Mouse (Mus musculus) MEL (cell line): ENCODE measurements around the gene Ehbp1. TPM values are rescaled to one million over a fixed set of nuclear protein-coding genes. Genes with fewer than 3 reads are reported as not detected.

ENCODE experiments used
- DNase-seq: peaks from one replicate; pipeline ENCODE4 v3.0.0; 2011; ENCODE audit warnings: low read depth, low spot score
- H3K27ac ChIP-seq: 2 replicates; pipeline ENCODE4 v1.5.1; 2012; ENCODE audit warnings: low read depth, mild to moderate bottlenecking, control low read depth, low read length, moderate library complexity; ENCODE audit not compliant: control insufficient read depth
- H3K27me3 ChIP-seq, 2 experiments: fragments of 150-350 bp in 1 of 2; sonication (generic) in 1 of 2; 2 replicates each; pipeline ENCODE4 v1.6.1; 2012; ENCODE audit warnings: low read length in 2 of 2, mild to moderate bottlenecking in 2 of 2, improper control_type of control experiment in 1 of 2, moderate library complexity in 1 of 2; ENCODE audit not compliant: insufficient read depth in 2 of 2, control insufficient read depth in 1 of 2
- H3K36me3 ChIP-seq, 2 experiments: 2 replicates each; pipeline ENCODE4 v1.6.1; 2012 to 2014; ENCODE audit warnings: low read length in 2 of 2, improper control_type of control experiment in 1 of 2, inconsistent platforms in 1 of 2, mild to moderate bottlenecking in 1 of 2; ENCODE audit not compliant: insufficient read depth in 2 of 2, control insufficient read depth in 1 of 2
- H3K4me1 ChIP-seq, 2 experiments: fragments of 150-350 bp in 1 of 2; sonication (generic) in 1 of 2; 2 replicates each; pipeline ENCODE4 v1.6.1; 2012; ENCODE audit warnings: low read length in 2 of 2, improper control_type of control experiment in 1 of 2, mild to moderate bottlenecking in 1 of 2; ENCODE audit not compliant: insufficient read depth in 2 of 2, control insufficient read depth in 1 of 2
- H3K4me3 ChIP-seq, 2 experiments: fragments of 150-350 bp in 1 of 2; sonication (generic) in 1 of 2; 2 replicates each; pipeline ENCODE4 v1.5.1; 2012; ENCODE audit warnings: low read depth in 2 of 2, low read length in 2 of 2, mild to moderate bottlenecking in 2 of 2, moderate library complexity in 2 of 2, control low read depth in 1 of 2, improper control_type of control experiment in 1 of 2; ENCODE audit not compliant: control insufficient read depth in 1 of 2, insufficient read depth in 1 of 2
- H3K79me2 ChIP-seq: 2 replicates; pipeline ENCODE4 v1.6.1; 2012; ENCODE audit warnings: mild to moderate bottlenecking, low read length, moderate library complexity; ENCODE audit not compliant: control insufficient read depth, poor library complexity, insufficient read depth
- H3K9ac ChIP-seq: 2 replicates; pipeline ENCODE4 v1.6.1; 2012; ENCODE audit warnings: low read depth, mild to moderate bottlenecking, control low read depth, low read length, moderate library complexity; ENCODE audit not compliant: control insufficient read depth, poor library complexity, severe bottlenecking
- H3K9me3 ChIP-seq: fragments of 150-350 bp; sonication (generic); replicated peaks from 2 replicates; pipeline ENCODE4 v1.6.1; 2012; ENCODE audit warnings: mild to moderate bottlenecking, low read length, improper control_type of control experiment, moderate library complexity; ENCODE audit not compliant: insufficient read depth
- BHLHE40 ChIP-seq: IDR thresholded peaks from 2 replicates; pipeline ENCODE4 v1.6.1; 2012; ENCODE audit warnings: low read depth, mild to moderate bottlenecking, inconsistent platforms, low read length, improper control_type of control experiment, borderline replicate concordance
- CTCF ChIP-seq, 3 experiments: IDR thresholded peaks in 2 of 3; conservative IDR thresholded peaks in 1 of 3; 2 replicates each; pipeline ENCODE4 v1.5.1; 2011 to 2012; ENCODE audit warnings: low read length in 3 of 3, low read depth in 2 of 3, mild to moderate bottlenecking in 2 of 3, improper control_type of control experiment in 1 of 3, inconsistent platforms in 1 of 3, mixed read lengths in 1 of 3, moderate library complexity in 1 of 3; ENCODE audit not compliant: control insufficient read depth in 1 of 3, insufficient read depth in 1 of 3, poor library complexity in 1 of 3, severe bottlenecking in 1 of 3
- EP300 ChIP-seq, 2 experiments: IDR thresholded peaks; 2 replicates each; pipeline ENCODE4 v1.6.1; 2011; ENCODE audit warnings: improper control_type of control experiment in 2 of 2, low read length in 2 of 2, low read depth in 1 of 2, mild to moderate bottlenecking in 1 of 2
- ETS1 ChIP-seq: IDR thresholded peaks from 2 replicates; pipeline ENCODE4 v1.6.1; 2012; ENCODE audit warnings: low read depth, mild to moderate bottlenecking, inconsistent platforms, low read length, improper control_type of control experiment, moderate library complexity
- JUND ChIP-seq: IDR thresholded peaks from 2 replicates; pipeline ENCODE4 v1.6.1; 2011; ENCODE audit warnings: low read depth, mild to moderate bottlenecking, improper control_type of control experiment, low read length
- MAFK ChIP-seq: IDR thresholded peaks from 2 replicates; pipeline ENCODE4 v1.6.1; 2011; ENCODE audit warnings: low read depth, mild to moderate bottlenecking, low read length, improper control_type of control experiment, borderline replicate concordance
- MEF2A ChIP-seq: IDR thresholded peaks from 2 replicates; pipeline ENCODE4 v1.6.1; 2014; ENCODE audit warnings: low read depth, mild to moderate bottlenecking, inconsistent platforms, low read length, improper control_type of control experiment; ENCODE audit not compliant: poor library complexity, insufficient replicate concordance, severe bottlenecking; ENCODE audit errors: extremely low read depth
- POLR2A ChIP-seq, 2 experiments: IDR thresholded peaks; 2 replicates each; pipeline ENCODE4 v1.6.1; 2011 to 2012; ENCODE audit warnings: low read length in 2 of 2, mild to moderate bottlenecking in 2 of 2, control low read depth in 1 of 2, improper control_type of control experiment in 1 of 2, low read depth in 1 of 2, moderate library complexity in 1 of 2; ENCODE audit not compliant: control insufficient read depth in 1 of 2, insufficient read depth in 1 of 2, poor library complexity in 1 of 2
- RAD21 ChIP-seq: IDR thresholded peaks from 2 replicates; pipeline ENCODE4 v1.6.1; 2011; ENCODE audit warnings: mild to moderate bottlenecking, low read depth, low read length, improper control_type of control experiment
- SIN3A ChIP-seq: IDR thresholded peaks from 2 replicates; pipeline ENCODE4 v1.6.1; 2012; ENCODE audit warnings: low read length, improper control_type of control experiment, inconsistent platforms
- SMC3 ChIP-seq: IDR thresholded peaks from 2 replicates; pipeline ENCODE4 v1.6.1; 2011; ENCODE audit warnings: low read depth, low read length, improper control_type of control experiment
- TCF12 ChIP-seq: IDR thresholded peaks from 2 replicates; pipeline ENCODE4 v1.6.1; 2014; ENCODE audit warnings: low read depth, mild to moderate bottlenecking, inconsistent platforms, low read length, improper control_type of control experiment, moderate library complexity
- ZC3H11A ChIP-seq: IDR thresholded peaks from 2 replicates; pipeline ENCODE4 v1.6.1; 2012; ENCODE audit warnings: low read depth, mild to moderate bottlenecking, inconsistent platforms, low read length, improper control_type of control experiment
- polyA plus RNA-seq, 2 experiments: library from polyadenylated mRNA; stranded (reverse) in 1 of 2; unstranded in 1 of 2; fragments of >175 nt in 1 of 2; fragments of >200 nt in 1 of 2; gene quantifications; 2 replicates each; pipeline versions ENCODE4 v1.2.1 to v1.2.4; 2012; ENCODE audit warnings: low replicate concordance in 2 of 2, low read depth in 1 of 2; ENCODE audit not compliant: insufficient read length in 2 of 2, insufficient read depth in 1 of 2, missing spikeins in 1 of 2
- total RNA-seq: library from RNA; depleted of rRNA; stranded (reverse); fragments of 300-350 nt; gene quantifications from 2 replicates; pipeline ENCODE4 v1.2.3, GENCODE M21; 2012

Gene Ehbp1
- total and polyA plus RNA-seq, 3 experiments = 3.6 to 3.7 TPM; not detected in 1

GRCm38 (mm10) chr11:22230906-22231305 lies 111.2 kb downstream of the Ehbp1 start:
- TF ChIP-seq JUND = no peak
- Histone ChIP-seq H3K4me1 (no peaks in the 10 kb centered on the region), H3K36me3 (no peaks in the 10 kb centered on the region), H3K27ac (no peak overlapping the region), H3K4me3 (no peak overlapping the region), H3K9me3 (no peaks in the 10 kb centered on the region), H3K79me2 (no peaks in the 10 kb centered on the region), H3K9ac (no peak overlapping the region), H3K27me3 (no peaks in the 10 kb centered on the region)
- DNase-seq = no peak

DNA sequence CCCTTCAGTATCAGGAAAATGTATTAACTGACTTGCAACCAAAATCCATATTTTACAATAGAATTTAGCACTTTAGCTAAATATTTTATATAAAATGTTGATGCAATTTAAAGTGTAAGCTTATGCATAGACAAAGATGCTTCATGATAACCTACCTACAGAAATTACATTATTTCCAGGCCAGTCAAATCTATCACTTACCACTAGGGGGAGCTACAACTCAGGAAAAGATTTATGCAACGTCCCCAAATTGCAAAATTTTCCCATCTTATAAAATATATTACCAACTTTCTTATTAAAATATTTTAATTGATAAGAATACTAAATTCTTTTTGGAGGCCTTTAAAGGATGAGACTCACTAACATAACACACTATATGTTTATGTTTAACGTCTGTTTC lies 116.5 kb downstream of the Ehbp1 start:
- no peaks in the 10 kb centered on the region for H3K27me3 ChIP-seq
- TF ChIP-seq MAFK (0 out of 2 replicates have a peak, but pooled peaks have one; percentile 47), TCF12 (no peak), CTCF (IDR thresholded peaks at IDR 0.05 in 2 of 3, conservative IDR thresholded peaks at IDR 0.05 in 1 of 3; ENCODE audit: control insufficient read depth in 1 of 3, insufficient read depth in 1 of 3, low read depth in 2 of 3, low read length in 3 of 3, poor library complexity in 1 of 3, severe bottlenecking in 1 of 3) (peak in 2 of 3 experiments; percentile 52 to 89; a peak in 4 of 6 replicates), JUND (no peak), SIN3A (0 out of 2 replicates have a peak, but pooled peaks have one; percentile 26), ZC3H11A (peak; percentile 95), RAD21 (peak; percentile 99), EP300 (IDR thresholded peaks at IDR 0.05; ENCODE audit: low read depth in 1 of 2, low read length in 2 of 2) (no peak), BHLHE40 (peak; percentile 46; the same call in 1 of the 2 replicates), POLR2A (IDR thresholded peaks at IDR 0.05; ENCODE audit: control insufficient read depth in 1 of 2, insufficient read depth in 1 of 2, low read depth in 1 of 2, low read length in 2 of 2, poor library complexity in 1 of 2) (no peak), ETS1 (no peak), SMC3 (peak; percentile 90)
- TF ChIP-seq, all 39 proteins: peak for 7
- Histone ChIP-seq H3K27ac (no peak overlapping the region), H3K4me3 (no peak overlapping the region), H3K9ac (no peak overlapping the region), H3K36me3 (no peaks in the 10 kb centered on the region), H3K4me1 (no peaks in the 10 kb centered on the region), H3K9me3 (no peaks in the 10 kb centered on the region), H3K79me2 (no peaks in the 10 kb centered on the region)
- peak; percentile 70 for DNase-seq

DNA sequence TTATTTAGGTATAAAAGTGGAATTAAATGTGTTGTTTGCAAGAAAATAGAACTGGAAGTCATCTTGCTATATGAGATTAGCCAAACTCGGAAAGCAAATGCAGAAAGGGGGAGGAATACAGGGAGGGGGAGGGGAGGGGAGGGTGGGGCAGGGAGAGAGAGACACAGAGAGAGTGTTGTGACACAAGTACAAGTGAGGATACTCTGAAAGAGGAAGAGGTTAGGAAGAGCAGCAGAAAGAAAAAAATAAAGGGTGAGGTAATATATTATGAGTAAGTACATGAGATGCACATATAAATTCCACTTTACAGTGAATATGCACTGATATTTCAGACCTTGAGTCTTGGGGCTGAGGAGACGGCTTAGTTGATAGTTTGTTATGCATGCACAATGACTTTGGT lies 123.9 kb downstream of the Ehbp1 start:
- H3K4me1 ChIP-seq = no peaks in the 10 kb centered on the region
- TF ChIP-seq MEF2A = no peak
- no peak overlapping the region for H3K4me3 ChIP-seq
- H3K79me2 ChIP-seq = no peaks in the 10 kb centered on the region
- no peaks in the 10 kb centered on the region for H3K36me3 ChIP-seq
- no peak overlapping the region for H3K9ac ChIP-seq
- H3K27me3 ChIP-seq = no peaks in the 10 kb centered on the region
- H3K9me3 ChIP-seq = no peaks in the 10 kb centered on the region
- H3K27ac ChIP-seq = no peak overlapping the region
- DNase-seq = no peak
